9 mouse cellular contexts compared by ENCODE assay signal in the genomic region with DNA sequence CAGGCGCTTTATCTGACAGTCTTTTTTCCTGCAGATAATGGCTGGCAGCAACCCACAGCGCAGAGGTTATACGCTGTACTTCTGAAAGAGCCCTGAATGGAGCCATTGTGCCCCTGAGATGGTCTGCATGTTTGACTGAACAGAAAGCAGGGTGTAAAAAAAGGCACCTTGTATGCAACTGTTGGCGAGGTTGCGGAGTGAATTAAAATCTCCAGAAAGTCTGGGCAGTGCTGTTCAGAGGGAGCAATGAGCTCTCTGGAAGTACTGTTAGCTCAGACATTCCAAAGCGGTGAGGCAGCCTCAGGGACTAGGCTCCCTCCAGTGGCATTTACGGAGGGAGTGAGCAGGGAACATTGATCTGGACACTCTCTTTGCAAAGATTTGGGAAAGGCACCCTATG. TPM values are rescaled to one million over a fixed set of nuclear protein-coding genes. Genes with fewer than 3 reads are reported as not detected.
DNase-seq lines count a peak whose midpoint lies in the region; ATAC-seq and TF ChIP-seq lines count a peak whose summit lies in the region.
"Had no signal": no experiment of that assay in that cellular context is flagged by ENCODE, and none has a peak within 500 bp of the region (broad histone marks: within the 10 kb centered on the region; RNA-seq: fewer than 3 reads in every experiment).

No protein-coding gene starts in this region.

- peak overlapping the region; percentile 45 for H3K4me2 ChIP-seq in heart, postnatal 0 days (ENCODE audit: low read depth, low read length)
- H3K4me2 ChIP-seq in lung, embryonic 15.5 days: peak overlapping the region; percentile 18
- H3K4me2 ChIP-seq in stomach, embryonic 14.5 days (replicated peaks; ENCODE audit: low read depth, low read length): no peak overlapping the region

- no peak overlapping the region for H3K9ac ChIP-seq in heart, postnatal 0 days (replicated peaks; ENCODE audit: low read depth, low read length)
- no peak overlapping the region for H3K9ac ChIP-seq in lung, embryonic 15.5 days
- no peak overlapping the region for H3K9ac ChIP-seq in stomach, embryonic 14.5 days (replicated peaks; ENCODE audit: low read depth, low read length)

- no peaks in the 10 kb centered on the region for H3K9me3 ChIP-seq in heart, postnatal 0 days (replicated peaks; ENCODE audit: control insufficient read depth, low read length)
- no peaks in the 10 kb centered on the region for H3K9me3 ChIP-seq in lung, embryonic 15.5 days
- no peaks in the 10 kb centered on the region for H3K9me3 ChIP-seq in stomach, embryonic 14.5 days (ENCODE audit: control insufficient read depth, low read depth, low read length)

- peaks cover 3% of the 10 kb centered on the region; the same call in 1 of the 2 replicates for H3K4me1 ChIP-seq in kidney, adult 2 months (ENCODE audit: control insufficient read depth, insufficient read depth, low read length)
- 0 out of 2 replicates have a peak, but pooled peaks cover 5% of the 10 kb centered on the region for H3K4me1 ChIP-seq in embryonic fibroblast, embryonic 13.5 days (ENCODE audit: control insufficient read depth, insufficient read depth, low read length)
- H3K4me1 ChIP-seq in heart, postnatal 0 days (ENCODE audit: control insufficient read depth, insufficient read depth): peaks cover 19% of the 10 kb centered on the region
- 0 out of 2 replicates have a peak, but pooled peaks cover 14% of the 10 kb centered on the region for H3K4me1 ChIP-seq in lung, embryonic 15.5 days
- H3K4me1 ChIP-seq in stomach, embryonic 14.5 days (ENCODE audit: control insufficient read depth, insufficient read depth, low read length): peaks cover 5% of the 10 kb centered on the region; the same call in 1 of the 2 replicates

- 50% methylated on average over 7 of the region's 7 CpGs for WGBS in kidney, adult 2 months
- 8% methylated on average over 7 of the region's 7 CpGs for WGBS in heart, postnatal 0 days
- 29% methylated on average over 7 of the region's 7 CpGs for WGBS in lung, embryonic 15.5 days
- WGBS in stomach, embryonic 14.5 days: 35% methylated on average over 7 of the region's 7 CpGs

- H3K27me3 ChIP-seq in kidney, adult 2 months (replicated peaks; ENCODE audit: control insufficient read depth, insufficient read depth, low read length): no peaks in the 10 kb centered on the region
- no peaks in the 10 kb centered on the region for H3K27me3 ChIP-seq in heart, postnatal 0 days (ENCODE audit: control insufficient read depth, insufficient read depth, low read length)
- peaks cover 17% of the 10 kb centered on the region for H3K27me3 ChIP-seq in lung, embryonic 15.5 days
- H3K27me3 ChIP-seq in stomach, embryonic 14.5 days (ENCODE audit: control insufficient read depth, insufficient read depth, low read length): no peaks in the 10 kb centered on the region
- H3K27me3 ChIP-seq: CH12.LX had no signal

- peak; percentile 67 for ATAC-seq in heart, postnatal 0 days (ENCODE audit: insufficient read depth, low read depth)
- ATAC-seq in lung, embryonic 15.5 days (ENCODE audit: borderline replicate concordance, extremely low read depth, low FRiP score, low TSS enrichment): peak; percentile 60; the same call in 1 of the 2 replicates
- ATAC-seq in stomach, embryonic 14.5 days (ENCODE audit: insufficient number of reproducible peaks, insufficient read depth, low FRiP score, low read depth): peak; percentile 66

- no peak overlapping the region for H3K27ac ChIP-seq in kidney, adult 2 months (ENCODE audit: insufficient read depth, low read depth, low read length)
- no peak overlapping the region for H3K27ac ChIP-seq in embryonic fibroblast, embryonic 13.5 days (ENCODE audit: insufficient read depth, low read length)
- H3K27ac ChIP-seq in heart, postnatal 0 days (ENCODE audit: low read depth): peak overlapping the region; percentile 47
- peak overlapping the region; percentile 70 for H3K27ac ChIP-seq in lung, embryonic 15.5 days
- H3K27ac ChIP-seq in stomach, embryonic 14.5 days (ENCODE audit: low read length): no peak overlapping the region

- DNase-seq in kidney, postnatal 14 days: peak; percentile 23
- DNase-seq in kidney, adult 2 months: no peak
- peak; percentile 71 for DNase-seq in heart, postnatal 0 days (ENCODE audit: low spot score)
- DNase-seq in thymus, postnatal 25 days: no peak
- no peak for DNase-seq in right cerebral cortex, adult 18-20 months

- no peak overlapping the region for H3K4me3 ChIP-seq in kidney, adult 2 months (ENCODE audit: insufficient read depth, low read depth, low read length)
- H3K4me3 ChIP-seq in embryonic fibroblast, embryonic 13.5 days (ENCODE audit: insufficient read depth, low read length): no peak overlapping the region
- H3K4me3 ChIP-seq in heart, postnatal 0 days (ENCODE audit: low read depth, low read length): no peak overlapping the region
- no peak overlapping the region for H3K4me3 ChIP-seq in lung, embryonic 15.5 days
- no peak overlapping the region for H3K4me3 ChIP-seq in stomach, embryonic 14.5 days (ENCODE audit: low read depth, low read length)

- no peaks in the 10 kb centered on the region for H3K36me3 ChIP-seq in kidney, adult 2 months (ENCODE audit: control insufficient read depth, insufficient read depth, low read length)
- no peaks in the 10 kb centered on the region for H3K36me3 ChIP-seq in heart, postnatal 0 days (replicated peaks; ENCODE audit: control insufficient read depth, insufficient read depth, low read length)
- H3K36me3 ChIP-seq in lung, embryonic 15.5 days: no peaks in the 10 kb centered on the region
- no peaks in the 10 kb centered on the region for H3K36me3 ChIP-seq in stomach, embryonic 14.5 days (ENCODE audit: control insufficient read depth, insufficient read depth, low read length)

- TF ChIP-seq CTCF in kidney, adult 2 months (conservative IDR thresholded peaks at IDR 0.05; ENCODE audit: insufficient read depth, insufficient read length, low read depth, low read length): no peak; the same call in 1 of the 2 replicates
- peak; percentile 30; the same call in 1 of the 2 replicates for TF ChIP-seq CTCF in embryonic fibroblast, embryonic 13.5 days (IDR thresholded peaks at IDR 0.05; ENCODE audit: borderline replicate concordance, insufficient read depth, low read length)
- peak; percentile 55 for TF ChIP-seq CTCF in heart, postnatal 0 days (IDR thresholded peaks at IDR 0.05; ENCODE audit: low read depth)

- TF ChIP-seq POLR2A in kidney, adult 2 months (IDR thresholded peaks at IDR 0.05; ENCODE audit: low read depth, low read length): no peak
- TF ChIP-seq POLR2A in embryonic fibroblast, embryonic 13.5 days (IDR thresholded peaks at IDR 0.05; ENCODE audit: low read depth, low read length): no peak

- TF ChIP-seq EP300 in heart, postnatal 0 days (IDR thresholded peaks at IDR 0.05; ENCODE audit: low read depth): no peak

RNA-seq across cellular contexts. Expression of gene Plce1, which starts 2.0 kb away (rescaled TPM):
- polyA plus RNA-seq in kidney, adult 2 months (2012; rRNA removed): 2.3 and 2.5 TPM in 2 replicates
- 6.0 and 10.8 TPM in 2 replicates for polyA plus RNA-seq in embryonic fibroblast, embryonic 13.5 days (2011; ENCODE audit: insufficient read length, low read depth, missing spikeins)
- 18.2 and 32.1 TPM in 2 replicates for total RNA-seq in heart, postnatal 0 days (2014; rRNA removed; ENCODE audit: low replicate concordance)
- 5.2 and 5.7 TPM in 2 replicates for polyA plus RNA-seq in heart, postnatal 0 days (2015; fragmentation: Nextera tagmentation; extraction: Ambion mirVana)
- polyA plus RNA-seq in lung, embryonic 15.5 days (2015; fragmentation: Nextera tagmentation; extraction: Ambion mirVana): 3.3 and 4.8 TPM in 2 replicates
- polyA plus RNA-seq in stomach, embryonic 14.5 days (2014; fragmentation: Nextera tagmentation; extraction: Ambion mirVana): 9.2 and 12.2 TPM in 2 replicates

Comparison
In these comparisons a context has a peak if more than half of its experiments do, and no peak if none do; other contexts are left out.
1. DNase-seq: peak in kidney, postnatal 14 days (single experiment) and heart, postnatal 0 days (single experiment); none in kidney, adult 2 months (single experiment), thymus, postnatal 25 days (single experiment) and right cerebral cortex, adult 18-20 months (single experiment).
2. H3K27ac ChIP-seq: peak in heart, postnatal 0 days (single experiment) and lung, embryonic 15.5 days (single experiment); none in kidney, adult 2 months (single experiment), embryonic fibroblast, embryonic 13.5 days (single experiment) and stomach, embryonic 14.5 days (single experiment).
3. Peak in every context shown above with its lines, with median percentiles within 50 percentile points of each other: ATAC-seq.